Mouse (Mus musculus) bone marrow, adult 2 months (tissue): ENCODE measurements around the gene Asf1b. TPM values are rescaled to one million over a fixed set of nuclear protein-coding genes. Genes with fewer than 3 reads are reported as not detected.
A peak's percentile ranks its signal among the peaks of the same experiment; 100 is the strongest.

Source experiments
- H3K27ac ChIP-seq: fragments of 200-500 bp; 2 replicates; pipeline ENCODE4 v1.5.1; 2012; ENCODE audit warnings: low read depth, mild to moderate bottlenecking, control low read depth, inconsistent platforms, low read length; ENCODE audit not compliant: control insufficient read depth, poor library complexity, insufficient read depth
- H3K4me1 ChIP-seq: fragments of 200-500 bp; 2 replicates; pipeline ENCODE4 v1.6.1; 2011; ENCODE audit warnings: low read length; ENCODE audit not compliant: control insufficient read depth, insufficient read depth
- H3K4me3 ChIP-seq: fragments of 200-500 bp; replicated peaks from 2 replicates; pipeline ENCODE3; 2011; ENCODE audit warnings: mild to moderate bottlenecking, low read depth, low read length, control low read depth; ENCODE audit not compliant: control insufficient read depth
- CTCF ChIP-seq: fragments of 200-500 bp; IDR thresholded peaks from 2 replicates; pipeline ENCODE4 v1.5.1; 2011; ENCODE audit warnings: low read length, control low read depth; ENCODE audit not compliant: control insufficient read depth, insufficient read depth
- POLR2A ChIP-seq: fragments of 200-500 bp; IDR thresholded peaks from 2 replicates; pipeline ENCODE4 v1.6.1; 2011; ENCODE audit warnings: low read depth, mild to moderate bottlenecking, control low read depth, low read length, borderline replicate concordance; ENCODE audit not compliant: control insufficient read depth
- WGBS: fragments of 180-500 bp; shearing (Covaris S2); methylation state at CpG from one replicate; pipeline ENCODE4 v1.1.7; 2018; 5-methylcytosine and 5-hydroxymethylcytosine counted together
- polyA plus RNA-seq: library from polyadenylated mRNA; stranded (reverse); fragments of >200 nt; gene quantifications from 2 replicates; pipeline ENCODE4 v1.2.4, GENCODE M21; 2011; ENCODE audit warnings: low replicate concordance; ENCODE audit not compliant: missing spikeins, insufficient read depth, insufficient read length

The Asf1b gene
- polyA plus RNA-seq, 1 experiment: 48.8 TPM

DNA sequence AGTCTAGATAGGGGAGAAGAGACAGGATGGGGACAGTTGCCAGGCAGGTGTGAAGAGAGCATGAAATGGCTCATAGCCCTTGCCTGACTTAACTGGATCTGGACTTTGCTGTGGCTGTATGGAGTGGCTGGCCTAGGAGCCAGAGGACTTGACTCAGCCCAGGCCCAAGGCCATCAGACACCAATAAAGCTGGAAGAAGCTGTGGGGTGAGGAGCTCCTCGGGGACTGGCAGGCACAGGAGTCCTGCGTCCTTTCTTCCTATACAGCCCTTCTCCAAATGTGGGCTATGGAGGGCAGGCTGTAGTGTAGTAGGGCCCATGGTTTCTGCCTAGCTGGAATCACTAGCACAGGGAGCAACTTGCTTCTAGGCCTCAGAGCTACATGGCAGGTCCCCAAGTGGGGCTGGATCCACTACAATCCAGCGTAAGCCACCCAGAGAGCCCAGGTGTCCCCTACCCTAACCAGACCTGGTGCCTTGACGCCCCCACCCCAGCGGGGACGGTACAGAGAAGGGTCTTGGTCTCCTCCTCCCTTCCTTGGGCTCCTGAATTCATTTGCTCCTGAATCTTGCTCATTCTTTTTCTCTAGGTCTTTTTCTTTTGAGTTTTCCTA lies 14.1 kb upstream of the Asf1b start:
- Histone ChIP-seq H3K27ac (no peak overlapping the region), H3K4me1 (no peaks in the 10 kb centered on the region), H3K4me3 (no peak overlapping the region)
- no peak for TF ChIP-seq CTCF
- TF ChIP-seq POLR2A: no peak
- WGBS: 71% methylated on average over 6 of the region's 6 CpGs

DNA sequence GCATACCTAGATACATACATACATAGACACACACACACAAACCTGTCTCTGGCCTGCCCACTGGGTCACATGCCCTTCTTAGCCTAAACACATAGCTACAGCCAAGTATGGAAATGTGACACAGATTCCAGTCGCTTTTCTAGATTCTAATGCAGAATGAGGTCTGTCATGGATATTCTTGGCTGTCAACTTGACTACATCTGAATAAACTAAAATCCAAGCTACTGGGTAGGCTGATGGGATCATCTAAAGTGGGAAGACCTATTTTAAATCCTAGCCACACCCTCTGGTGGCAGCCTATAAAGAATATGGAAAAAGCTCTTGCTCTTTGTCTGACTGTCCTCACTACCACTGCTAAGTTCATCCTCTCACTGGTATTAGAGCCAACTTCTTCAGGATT lies 12.9 kb upstream of the Asf1b start:
- 84% methylated on average over 1 of the region's 1 CpGs for WGBS
- no peak for TF ChIP-seq CTCF
- no peak overlapping the region for H3K4me3 ChIP-seq
- H3K27ac ChIP-seq: no peak overlapping the region
- no peaks in the 10 kb centered on the region for H3K4me1 ChIP-seq

DNA sequence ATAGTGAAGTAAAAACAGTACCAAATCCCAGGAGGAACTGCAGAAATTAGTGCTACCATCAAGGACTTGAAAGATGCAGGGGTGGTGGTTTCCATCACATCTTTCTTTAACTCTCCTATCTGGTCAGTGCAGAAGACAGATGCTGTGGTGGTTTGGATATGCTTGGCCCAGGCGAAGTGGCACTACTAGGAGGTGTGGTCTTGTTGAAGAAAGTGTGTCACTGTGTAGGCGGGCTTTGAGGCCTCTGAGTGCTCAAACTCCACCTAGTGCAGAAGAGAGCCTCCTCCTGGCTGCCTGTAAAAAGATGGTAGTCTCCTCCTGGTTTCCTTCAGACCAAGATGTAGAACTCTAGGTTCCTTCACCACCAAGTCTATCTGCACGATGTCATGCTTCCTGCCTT lies 9.8 kb upstream of the Asf1b start:
- Histone ChIP-seq H3K4me3 (no peak overlapping the region), H3K27ac (no peak overlapping the region), H3K4me1 (no peaks in the 10 kb centered on the region)
- no peak for TF ChIP-seq CTCF
- TF ChIP-seq POLR2A: no peak
- 45% methylated on average over 3 of the region's 3 CpGs for WGBS

DNA sequence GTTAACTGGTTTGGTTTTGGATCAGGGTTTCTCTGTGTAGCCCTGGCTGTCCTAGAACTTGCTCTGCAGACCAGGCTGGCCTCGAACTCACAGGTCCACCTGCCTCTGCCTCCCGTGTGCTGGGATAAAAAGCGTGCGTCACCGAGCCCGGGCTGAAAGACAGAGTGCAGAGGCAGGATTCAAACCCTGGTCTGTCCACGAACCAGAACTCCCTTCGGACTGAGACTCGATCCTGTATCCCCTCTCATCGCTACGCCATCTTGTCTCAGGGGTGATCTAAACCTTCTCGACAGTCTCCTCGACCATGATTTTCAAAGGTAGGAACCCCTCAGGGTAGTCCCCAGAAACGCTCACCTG lies 580 bp upstream of the Asf1b start:
- no peak overlapping the region for H3K27ac ChIP-seq
- 3% methylated on average over 14 of the region's 14 CpGs for WGBS

DNA sequence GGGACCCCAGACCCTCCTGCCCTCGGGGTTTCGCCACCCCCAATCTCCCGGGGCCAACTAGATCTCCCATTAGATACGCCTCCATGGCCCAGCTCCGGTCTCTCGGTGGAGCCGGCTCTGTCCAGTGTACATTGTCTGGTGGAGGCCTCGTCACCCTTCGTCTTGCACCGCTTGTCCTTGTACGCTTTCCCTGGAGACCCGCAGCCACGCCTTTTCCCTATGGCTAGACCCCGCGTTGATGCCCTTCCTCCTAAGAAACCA lies 581 bp downstream of the Asf1b start:
- Histone ChIP-seq H3K27ac (peak overlapping the region; percentile 36), H3K4me3 (peak overlapping the region; percentile 92), H3K4me1 (peaks cover 3% of the 10 kb centered on the region; the same call in 1 of the 2 replicates)
- TF ChIP-seq POLR2A (no peak), CTCF (no peak)
- 9% methylated on average over 15 of the region's 15 CpGs for WGBS

More for the DNA sequence above, 580 bp upstream of the Asf1b start:
- Histone ChIP-seq H3K4me3 (peak overlapping the region; percentile 92), H3K4me1 (peaks cover 3% of the 10 kb centered on the region; the same call in 1 of the 2 replicates)
- TF ChIP-seq CTCF (no peak), POLR2A (no peak)

DNA sequence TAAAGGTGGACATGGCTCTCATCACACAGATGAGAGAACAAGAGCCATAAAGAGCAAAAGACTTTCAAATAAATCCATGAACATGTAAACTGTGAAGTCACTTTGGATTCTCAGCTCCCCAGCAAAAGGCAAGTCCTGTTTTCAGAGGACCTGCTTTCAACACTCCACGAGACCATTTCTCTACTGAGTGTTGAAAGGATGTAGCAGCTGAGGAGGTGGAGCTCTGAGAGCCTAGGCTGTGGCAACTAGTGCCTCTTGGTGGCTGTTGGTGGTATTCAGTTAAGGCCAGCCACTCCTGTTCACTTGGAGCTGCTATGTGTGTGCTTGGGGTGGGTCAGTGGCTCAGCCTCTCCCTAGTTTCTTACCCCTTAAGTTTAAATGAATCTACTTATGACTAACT lies 1.5 kb downstream of the Asf1b start:
- peaks cover 3% of the 10 kb centered on the region; the same call in 1 of the 2 replicates for H3K4me1 ChIP-seq
- 0% methylated on average over 1 of the region's 1 CpGs for WGBS
- H3K4me3 ChIP-seq: peak overlapping the region; percentile 92
- TF ChIP-seq CTCF (peak; percentile 42; the same call in 1 of the 2 replicates), POLR2A (no peak)
- H3K27ac ChIP-seq: no peak overlapping the region

DNA sequence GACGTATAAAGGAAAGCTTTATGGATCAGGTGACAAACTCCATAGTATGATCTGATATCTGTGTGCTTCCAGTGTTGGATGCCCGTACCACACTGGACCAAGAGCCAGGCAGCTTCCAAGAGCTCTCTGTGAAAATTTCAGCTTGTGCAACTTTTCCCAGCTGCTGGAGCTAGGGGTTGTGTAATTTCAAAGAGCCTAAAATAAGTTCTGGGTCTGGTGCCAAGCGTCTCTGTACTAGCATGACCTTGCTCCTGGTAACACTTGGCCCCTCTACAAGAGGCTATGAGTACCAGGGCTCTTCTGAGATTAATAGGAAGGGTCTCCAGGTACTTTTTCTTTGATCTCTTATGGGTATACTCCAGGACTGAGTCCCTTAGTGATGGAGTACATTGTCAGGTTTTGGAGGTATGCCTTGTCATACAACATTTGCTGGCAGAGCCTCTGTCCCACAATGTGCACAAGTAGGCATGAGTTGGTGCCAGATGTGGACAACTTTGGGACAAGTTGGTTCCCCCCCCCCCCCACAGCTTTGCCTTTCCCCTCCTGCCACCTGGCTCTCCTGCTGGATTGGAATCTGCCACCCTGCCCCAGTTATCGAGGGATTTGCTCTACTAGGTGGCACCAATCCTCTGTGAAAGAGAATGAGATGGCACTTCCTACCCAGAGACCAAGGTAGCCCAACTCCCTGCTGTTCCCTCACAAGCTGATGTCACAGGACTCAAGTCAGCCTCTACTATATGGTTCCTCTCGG lies 8.9 kb downstream of the Asf1b start:
- Histone ChIP-seq H3K4me1 (no peaks in the 10 kb centered on the region), H3K4me3 (no peak overlapping the region), H3K27ac (no peak overlapping the region)
- 79% methylated on average over 5 of the region's 5 CpGs for WGBS
- TF ChIP-seq CTCF (no peak), POLR2A (no peak)

DNA sequence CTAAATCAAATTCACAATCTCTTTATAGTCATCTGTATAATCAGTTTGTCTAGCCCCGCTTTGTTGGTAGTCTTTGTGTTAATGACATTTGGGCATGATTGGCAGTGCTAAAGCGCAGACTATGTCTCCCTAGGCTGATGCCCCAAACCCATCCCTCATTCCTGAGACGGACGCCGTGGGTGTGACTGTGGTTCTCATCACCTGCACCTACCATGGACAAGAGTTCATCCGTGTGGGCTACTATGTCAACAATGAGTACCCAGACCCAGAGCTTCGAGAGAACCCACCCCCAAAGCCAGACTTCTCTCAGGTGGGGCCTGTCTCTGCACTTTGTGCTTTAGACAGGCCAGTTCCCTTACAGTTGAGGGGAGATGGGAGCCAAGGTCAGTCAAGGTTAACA lies 12.4 kb downstream of the Asf1b start:
- TF ChIP-seq CTCF (no peak), POLR2A (no peak)

DNA sequence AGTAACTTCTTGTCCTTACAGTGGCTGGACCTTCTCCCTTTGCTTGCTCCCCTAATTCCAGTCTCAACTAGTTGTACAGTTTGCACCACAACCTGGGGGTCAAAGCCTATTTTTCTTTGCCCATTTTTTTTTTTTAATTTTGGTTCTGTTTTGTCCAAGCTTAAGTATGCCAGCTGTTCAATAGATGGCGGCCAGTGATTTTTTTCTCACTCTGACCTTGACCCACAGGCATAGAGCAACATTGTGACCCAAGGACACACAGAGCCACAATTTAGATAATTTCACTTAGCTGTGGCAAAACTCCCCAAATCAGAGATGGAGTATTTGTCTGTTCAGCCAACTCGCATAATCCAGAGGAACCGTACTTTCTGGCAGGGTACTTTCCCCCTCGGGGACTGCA lies 15.8 kb downstream of the Asf1b start:
- 93% methylated on average over 4 of the region's 4 CpGs for WGBS
- TF ChIP-seq CTCF (no peak), POLR2A (no peak)
- Histone ChIP-seq H3K4me1 (no peaks in the 10 kb centered on the region; the same call in 1 of the 2 replicates), H3K4me3 (no peak overlapping the region), H3K27ac (no peak overlapping the region)

More for the DNA sequence above, 12.4 kb downstream of the Asf1b start:
- H3K4me3 ChIP-seq: no peak overlapping the region
- no peak overlapping the region for H3K27ac ChIP-seq
- WGBS: 96% methylated on average over 7 of the region's 7 CpGs
- H3K4me1 ChIP-seq: no peaks in the 10 kb centered on the region; the same call in 1 of the 2 replicates
